Mouse (Mus musculus) embryonic facial prominence, embryonic 14.5 days (tissue): ENCODE data around the gene Gpr55. TPM values are rescaled to one million over a fixed set of nuclear protein-coding genes. Genes with fewer than 3 reads are reported as not detected.

Experiments
- ATAC-seq: fragments of 200-750 bp; cut with Nextera tagmentation; 2 replicates; pipeline ENCODE4 v1.8.0; 2017; ENCODE audit warnings: low read depth, moderate number of reproducible peaks, moderate TSS enrichment
- DNase-seq: peaks from one replicate; pipeline ENCODE4 v3.0.0-alpha.2; 2015; ENCODE audit warnings: low spot score
- H3K27ac ChIP-seq: fragments of 300-500 bp; sonication (generic); replicated peaks from 2 replicates; pipeline ENCODE4 v1.5.1; 2014; ENCODE audit warnings: low read depth, mild to moderate bottlenecking, low read length, moderate library complexity
- H3K27me3 ChIP-seq: fragments of 300-500 bp; sonication (generic); replicated peaks from 2 replicates; pipeline ENCODE4 v1.6.1; 2014; ENCODE audit warnings: low read length; ENCODE audit not compliant: control insufficient read depth, insufficient read depth
- H3K36me3 ChIP-seq: fragments of 300-500 bp; sonication (generic); 2 replicates; pipeline ENCODE4 v1.6.1; 2014; ENCODE audit warnings: low read length, mixed read lengths; ENCODE audit not compliant: control insufficient read depth, insufficient read depth
- H3K4me1 ChIP-seq: fragments of 300-500 bp; sonication (generic); 2 replicates; pipeline ENCODE4 v1.6.1; 2014; ENCODE audit warnings: antibody characterized with exemption, low read length; ENCODE audit not compliant: control insufficient read depth, insufficient read depth
- H3K4me2 ChIP-seq: fragments of 300-500 bp; sonication (generic); 2 replicates; pipeline ENCODE4 v1.6.1; 2014; ENCODE audit warnings: low read depth, mild to moderate bottlenecking, low read length, moderate library complexity, mixed read lengths
- H3K4me3 ChIP-seq: fragments of 300-500 bp; sonication (generic); 2 replicates; pipeline ENCODE4 v1.5.1; 2014; ENCODE audit warnings: low read depth, mild to moderate bottlenecking, low read length
- H3K9ac ChIP-seq: fragments of 300-500 bp; sonication (generic); 2 replicates; pipeline ENCODE4 v1.6.1; 2014; ENCODE audit warnings: low read depth, mild to moderate bottlenecking, low read length, moderate library complexity, mixed read lengths
- H3K9me3 ChIP-seq: fragments of 300-500 bp; sonication (generic); 2 replicates; pipeline ENCODE4 v1.6.1; 2016; ENCODE audit warnings: low read length; ENCODE audit not compliant: control insufficient read depth
- WGBS: fragments of 180-500 bp; shearing (Covaris S2); extraction: QIAGEN DNeasy Blood & Tissue Kit; methylation state at CpG from one replicate; pipeline ENCODE4 v1.1.7; 2014; 5-methylcytosine and 5-hydroxymethylcytosine counted together
- polyA plus RNA-seq: library from polyadenylated mRNA; unstranded; fragments of >200 nt; fragmentation: Nextera tagmentation; extraction: Ambion mirVana; gene quantifications from 2 replicates; pipeline ENCODE4 v1.2.1, GENCODE M21; 2014

Gpr55 gene
- polyA plus RNA-seq, 1 experiment from 2014 or later = not detected

- 80% methylated on average over 2 of the region's 2 CpGs for WGBS
- no peak for ATAC-seq
Observed at GRCm38 (mm10) chr1:85949085-85949684, 11.6 kb downstream of the Gpr55 start.

GRCm38 (mm10) chr1:85942318-85942717, 18.5 kb downstream of the Gpr55 start:
- H3K4me1 ChIP-seq = no peaks in the 10 kb centered on the region
- H3K36me3 ChIP-seq = no peaks in the 10 kb centered on the region
- no peak overlapping the region for H3K9ac ChIP-seq
- no peak for DNase-seq
- WGBS = 82% methylated on average over 8 of the region's 8 CpGs
- H3K9me3 ChIP-seq = no peaks in the 10 kb centered on the region
- no peak overlapping the region for H3K4me2 ChIP-seq
- no peak overlapping the region for H3K4me3 ChIP-seq
- H3K27ac ChIP-seq = no peak overlapping the region
- no peak for ATAC-seq
- no peaks in the 10 kb centered on the region for H3K27me3 ChIP-seq

More at GRCm38 (mm10) chr1:85949085-85949684, 11.6 kb downstream of the Gpr55 start:
- no peak for DNase-seq
- H3K27ac ChIP-seq = no peak overlapping the region
- H3K4me1 ChIP-seq = no peaks in the 10 kb centered on the region
- no peak overlapping the region for H3K4me3 ChIP-seq
- no peak overlapping the region for H3K9ac ChIP-seq
- no peaks in the 10 kb centered on the region for H3K36me3 ChIP-seq
- no peaks in the 10 kb centered on the region for H3K27me3 ChIP-seq
- no peaks in the 10 kb centered on the region for H3K9me3 ChIP-seq
- H3K4me2 ChIP-seq = no peak overlapping the region

- Histone ChIP-seq H3K27ac (no peak overlapping the region), H3K36me3 (no peaks in the 10 kb centered on the region), H3K9me3 (no peaks in the 10 kb centered on the region), H3K27me3 (no peaks in the 10 kb centered on the region), H3K9ac (no peak overlapping the region), H3K4me2 (no peak overlapping the region), H3K4me1 (peaks cover 4% of the 10 kb centered on the region; the same call in 1 of the 2 replicates), H3K4me3 (no peak overlapping the region)
- WGBS = 79% methylated on average over 1 of the region's 1 CpGs
- ATAC-seq (no peak), DNase-seq (no peak)
Observed at GRCm38 (mm10) chr1:85937323-85937722, 23.5 kb downstream of the Gpr55 start.

- Histone ChIP-seq H3K9me3 (no peaks in the 10 kb centered on the region), H3K27ac (no peak overlapping the region), H3K4me2 (no peak overlapping the region), H3K4me1 (peaks cover 4% of the 10 kb centered on the region; the same call in 1 of the 2 replicates), H3K36me3 (no peaks in the 10 kb centered on the region), H3K27me3 (no peaks in the 10 kb centered on the region), H3K9ac (no peak overlapping the region), H3K4me3 (no peak overlapping the region)
- 69% methylated on average over 6 of the region's 6 CpGs for WGBS
- DNase-seq (no peak), ATAC-seq (no peak)
Observed at GRCm38 (mm10) chr1:85936265-85936664, 24.5 kb downstream of the Gpr55 start.

- Histone ChIP-seq H3K9ac (no peak overlapping the region), H3K27ac (no peak overlapping the region), H3K9me3 (no peaks in the 10 kb centered on the region), H3K4me2 (no peak overlapping the region), H3K36me3 (no peaks in the 10 kb centered on the region), H3K4me1 (peaks cover 4% of the 10 kb centered on the region; the same call in 1 of the 2 replicates), H3K4me3 (no peak overlapping the region), H3K27me3 (no peaks in the 10 kb centered on the region)
- DNase-seq = peak; percentile 23
- ATAC-seq = no peak
- WGBS = 52% methylated on average over 8 of the region's 8 CpGs
Observed at GRCm38 (mm10) chr1:85935148-85935852, 25.5 kb downstream of the Gpr55 start.

GRCm38 (mm10) chr1:85934560-85934959, 26.2 kb downstream of the Gpr55 start:
- WGBS = 20% methylated on average over 7 of the region's 7 CpGs
- H3K4me2 ChIP-seq = no peak overlapping the region
- no peaks in the 10 kb centered on the region for H3K27me3 ChIP-seq
- DNase-seq = no peak
- H3K4me1 ChIP-seq = peaks cover 4% of the 10 kb centered on the region; the same call in 1 of the 2 replicates
- H3K9me3 ChIP-seq = no peaks in the 10 kb centered on the region
- no peaks in the 10 kb centered on the region for H3K36me3 ChIP-seq
- H3K27ac ChIP-seq = no peak overlapping the region
- H3K4me3 ChIP-seq = no peak overlapping the region
- H3K9ac ChIP-seq = no peak overlapping the region
- no peak for ATAC-seq

GRCm38 (mm10) chr1:85933631-85934465, 27.0 kb downstream of the Gpr55 start:
- ATAC-seq = peak; percentile 58
- H3K9ac ChIP-seq = no peak overlapping the region

GRCm38 (mm10) chr1:85933226-85933625, 27.6 kb downstream of the Gpr55 start:
- Histone ChIP-seq H3K4me1 (peaks cover 8% of the 10 kb centered on the region; the same call in 1 of the 2 replicates), H3K27ac (no peak overlapping the region), H3K4me2 (peak overlapping the region; percentile 32), H3K36me3 (no peaks in the 10 kb centered on the region), H3K4me3 (no peak overlapping the region), H3K9ac (no peak overlapping the region), H3K27me3 (no peaks in the 10 kb centered on the region), H3K9me3 (no peaks in the 10 kb centered on the region)
- DNase-seq (no peak), ATAC-seq (no peak)
- 24% methylated on average over 7 of the region's 7 CpGs for WGBS

More at GRCm38 (mm10) chr1:85933631-85934465, 27.0 kb downstream of the Gpr55 start:
- H3K27me3 ChIP-seq = no peaks in the 10 kb centered on the region
- H3K27ac ChIP-seq = no peak overlapping the region
- 18% methylated on average over 11 of the region's 11 CpGs for WGBS
- no peaks in the 10 kb centered on the region for H3K36me3 ChIP-seq
- H3K4me2 ChIP-seq = peak overlapping the region; percentile 32
- H3K9me3 ChIP-seq = no peaks in the 10 kb centered on the region
- peaks cover 4% of the 10 kb centered on the region; the same call in 1 of the 2 replicates for H3K4me1 ChIP-seq
- peak; percentile 35 for DNase-seq
- 0 out of 2 replicates have a peak overlapping the region, but pooled peaks have one; percentile 4 for H3K4me3 ChIP-seq
